Mouse (Mus musculus) CH12F3 (cell line): ENCODE data around the gene Dgki.

Experiments used
- in situ Hi-C: fragments of 300-500 bp; cut with MboI; formaldehyde crosslinking; loops from 2 replicates; pipeline ENCODE4 v1.14.3; 2020; ENCODE audit warnings: low sequenced_read_pairs

The Dgki gene

GRCm38 (mm10) chr6:37069836-37070600 lies 230.0 kb downstream of the Dgki start:
- in situ Hi-C loops: no loop called here

- in situ Hi-C loops: no loop called here
Observed at GRCm38 (mm10) chr6:37068737-37069136, 231.2 kb downstream of the Dgki start.

DNA sequence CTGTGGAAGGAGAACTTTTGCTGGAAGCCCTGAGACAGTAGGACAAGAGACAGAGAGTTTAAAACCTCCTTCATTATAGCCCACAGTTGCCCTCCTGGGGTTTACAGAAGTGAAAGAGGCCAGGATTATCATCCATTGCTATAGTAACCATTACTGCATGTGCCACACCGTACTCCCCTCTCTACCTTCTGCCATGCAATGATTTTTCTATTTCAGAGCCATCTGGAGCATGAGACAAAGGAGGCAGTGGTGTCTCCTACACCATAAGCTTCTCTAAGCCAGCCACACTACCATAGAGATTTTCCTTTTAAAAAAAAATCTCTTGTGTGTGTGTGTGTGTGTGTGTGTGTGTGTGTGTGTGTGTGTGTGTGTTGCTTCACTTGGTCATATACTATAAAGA lies 232.6 kb downstream of the Dgki start:
- in situ Hi-C loops: no loop called here

DNA sequence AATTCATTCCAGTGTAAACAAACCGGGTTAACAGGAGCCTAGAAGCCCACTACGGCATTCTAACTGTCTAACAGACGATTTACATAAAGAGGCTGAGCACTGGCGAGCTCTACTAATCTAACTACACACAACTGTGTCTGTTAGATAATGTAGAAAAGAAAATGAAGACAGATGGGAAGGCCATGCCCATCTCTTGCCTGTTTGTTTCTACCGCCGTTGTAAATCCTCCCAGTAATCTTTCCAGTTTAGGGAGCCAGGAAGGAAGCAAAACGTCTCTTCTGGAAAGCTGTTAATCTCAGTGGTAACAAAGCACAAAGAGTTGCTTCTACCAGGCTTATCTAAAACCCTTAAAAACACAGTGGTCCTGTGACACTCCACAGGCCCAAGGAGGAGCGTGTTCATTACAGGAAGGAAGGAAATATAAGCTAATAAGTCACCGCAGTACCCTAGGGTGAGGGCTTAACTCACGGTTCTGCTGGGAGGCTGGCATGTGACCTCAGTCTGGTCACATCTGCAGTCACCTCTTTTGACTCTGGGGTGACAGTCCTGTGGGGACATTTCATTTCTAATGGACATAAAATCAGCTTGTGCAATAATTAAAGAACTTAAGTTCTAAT lies 235.7 kb downstream of the Dgki start:
- in situ Hi-C loops: no loop called here

DNA sequence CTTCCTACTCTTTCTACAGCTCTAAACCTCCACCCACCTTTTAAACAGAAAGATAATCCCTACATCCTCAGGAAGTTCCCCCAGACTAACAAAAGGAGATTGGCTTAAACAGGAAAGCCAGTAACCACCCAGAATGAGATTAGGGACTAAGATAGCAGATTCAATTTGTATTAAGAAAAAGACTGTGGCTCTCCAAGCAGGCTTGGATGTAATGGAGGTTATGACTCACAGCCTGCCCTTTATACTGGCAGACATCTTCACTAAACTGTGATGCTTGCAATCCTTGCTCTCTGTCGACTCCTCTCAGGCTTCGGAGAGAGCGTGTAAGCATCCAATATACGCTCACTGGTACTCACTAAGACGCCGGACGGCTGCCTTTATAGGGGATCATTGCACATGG lies 236.7 kb downstream of the Dgki start:
- in situ Hi-C loops: no loop called here

- in situ Hi-C loops: no loop called here
Observed at GRCm38 (mm10) chr6:37060114-37060513, 239.9 kb downstream of the Dgki start.

- in situ Hi-C loops: loop anchor here (10.0 kb wide), 1 partner anchor 387 kb away; the partner anchor contains the start of gene Creb3l2
Observed at GRCm38 (mm10) chr6:37057957-37058356, 242.0 kb downstream of the Dgki start.

DNA sequence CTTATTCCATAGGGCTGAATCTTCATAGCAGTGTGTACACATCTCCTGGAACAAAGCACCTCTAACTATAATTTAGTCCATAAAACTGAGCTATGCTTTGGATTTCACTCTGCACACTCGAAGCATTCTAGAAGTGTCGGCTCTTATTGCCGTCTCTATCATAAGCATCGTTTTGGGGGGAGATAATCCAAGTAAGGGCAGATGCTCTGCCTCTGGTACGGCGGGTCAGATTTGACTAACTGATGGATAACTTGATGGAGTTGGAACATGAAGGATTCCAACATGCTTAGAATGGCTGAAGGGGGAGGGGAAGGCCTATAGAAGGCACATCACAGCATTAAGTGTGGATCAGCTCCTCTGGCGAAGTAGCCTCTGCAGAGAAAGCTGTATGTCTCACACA lies 242.4 kb downstream of the Dgki start:
- in situ Hi-C loops: loop anchor here (10.0 kb wide), 1 partner anchor 387 kb away; the partner anchor contains the start of gene Creb3l2

- in situ Hi-C loops: loop anchor here (10.0 kb wide), 1 partner anchor 389 kb away; the partner anchor contains the start of gene Creb3l2
Observed at GRCm38 (mm10) chr6:37055634-37056033, 244.3 kb downstream of the Dgki start.

DNA sequence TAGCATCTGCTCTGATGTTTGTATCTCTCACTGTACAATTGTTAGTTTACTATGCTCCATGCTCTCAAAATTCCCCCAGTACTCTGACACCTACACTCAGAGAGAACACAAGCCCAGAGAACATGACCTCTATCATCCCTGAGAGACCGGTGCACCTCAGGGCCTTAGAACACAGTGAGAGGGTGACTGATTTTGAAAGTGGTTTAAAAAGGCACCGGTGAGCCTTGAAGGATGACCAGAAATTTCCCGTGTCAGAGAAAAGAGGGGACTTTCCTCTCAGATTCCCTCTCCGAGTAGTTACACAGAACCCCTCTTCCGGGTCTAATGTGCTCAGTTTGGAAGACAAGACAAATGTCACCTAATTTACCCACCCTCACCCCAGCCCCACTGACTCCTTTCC lies 244.9 kb downstream of the Dgki start:
- in situ Hi-C loops: loop anchor here (10.0 kb wide), 1 partner anchor 390 kb away; the partner anchor contains the start of gene Creb3l2

- in situ Hi-C loops: loop anchor here (10.0 kb wide), 1 partner anchor 390 kb away; the partner anchor contains the start of gene Creb3l2
Observed at GRCm38 (mm10) chr6:37054435-37055020, 245.5 kb downstream of the Dgki start.

DNA sequence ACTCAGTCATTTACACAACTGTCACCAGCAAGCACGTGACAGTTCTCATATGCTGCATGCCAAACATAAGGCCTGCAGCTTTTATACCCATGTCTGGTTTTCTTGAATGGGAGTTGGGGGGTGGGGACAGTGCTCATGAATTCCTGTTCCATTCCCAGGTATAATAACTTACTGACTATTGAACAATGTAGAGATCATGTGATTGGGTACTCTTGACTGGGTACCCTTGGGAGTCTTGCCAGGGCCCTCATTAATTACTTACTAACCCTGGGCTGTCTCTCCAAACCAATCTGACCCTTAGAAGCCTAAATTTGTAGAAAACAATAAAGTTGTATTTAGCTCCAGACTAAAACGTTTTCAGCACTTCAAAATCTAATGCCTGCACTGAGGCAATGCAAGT lies 246.6 kb downstream of the Dgki start:
- in situ Hi-C loops: loop anchor here (10.0 kb wide), 1 partner anchor 391 kb away; the partner anchor contains the start of gene Creb3l2

- in situ Hi-C loops: loop anchor here (10.0 kb wide), 1 partner anchor 393 kb away; the partner anchor contains the start of gene Creb3l2
Observed at GRCm38 (mm10) chr6:37051652-37052051, 248.3 kb downstream of the Dgki start.

GRCm38 (mm10) chr6:37051150-37051549 lies 248.8 kb downstream of the Dgki start:
- in situ Hi-C loops: loop anchor here (10.0 kb wide), 1 partner anchor 394 kb away; the partner anchor contains the start of gene Creb3l2

- in situ Hi-C loops: no loop called here
Observed at GRCm38 (mm10) chr6:37047611-37048129, 252.3 kb downstream of the Dgki start.

DNA sequence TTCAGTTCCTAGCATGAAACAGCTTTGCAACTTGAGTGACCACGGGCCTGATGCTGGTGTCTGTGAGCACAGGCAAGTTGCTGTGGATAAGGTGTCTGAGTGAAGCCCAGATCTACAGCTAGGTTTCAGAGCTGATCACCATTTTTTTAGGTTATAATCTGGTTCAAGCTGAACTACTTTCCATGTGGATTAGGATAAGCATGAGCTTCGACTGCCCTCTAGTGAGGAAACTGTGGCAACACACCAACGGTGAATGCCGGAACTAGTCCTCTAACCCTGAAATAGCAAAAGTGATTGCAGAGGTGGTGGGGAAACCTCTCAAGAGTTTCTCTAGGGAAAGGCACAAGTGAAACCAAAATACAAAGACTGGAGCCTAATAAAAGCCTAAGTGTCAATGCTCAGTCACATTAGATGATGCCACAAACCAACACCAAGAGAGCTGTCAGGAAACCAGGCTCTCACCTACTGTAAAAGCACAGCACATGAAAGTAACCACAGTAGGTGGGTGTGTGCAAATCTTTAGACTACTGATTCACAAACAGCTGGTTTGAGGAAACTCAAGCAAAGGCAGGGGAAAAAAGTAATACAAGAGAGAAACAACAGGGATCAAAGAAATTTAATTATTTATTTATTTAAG lies 253.7 kb downstream of the Dgki start:
- in situ Hi-C loops: no loop called here

DNA sequence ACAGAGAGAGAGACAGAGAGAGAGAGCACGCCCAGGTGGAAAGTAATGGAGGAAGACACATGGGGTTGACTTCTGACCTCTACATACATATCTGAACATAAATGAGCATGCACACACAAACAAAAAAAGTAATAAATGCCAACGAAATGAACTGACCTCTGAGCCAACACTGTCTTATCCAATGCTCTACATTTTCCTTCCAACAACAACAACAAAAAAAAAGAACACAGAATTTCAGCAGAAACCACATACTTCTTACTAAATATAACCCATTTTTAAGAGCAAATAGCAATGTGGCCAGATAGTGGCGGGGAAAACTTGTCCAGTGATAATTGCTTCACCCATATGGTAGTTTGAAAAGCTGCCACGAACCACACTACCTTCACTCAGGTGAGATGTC lies 255.2 kb downstream of the Dgki start:
- in situ Hi-C loops: no loop called here

DNA sequence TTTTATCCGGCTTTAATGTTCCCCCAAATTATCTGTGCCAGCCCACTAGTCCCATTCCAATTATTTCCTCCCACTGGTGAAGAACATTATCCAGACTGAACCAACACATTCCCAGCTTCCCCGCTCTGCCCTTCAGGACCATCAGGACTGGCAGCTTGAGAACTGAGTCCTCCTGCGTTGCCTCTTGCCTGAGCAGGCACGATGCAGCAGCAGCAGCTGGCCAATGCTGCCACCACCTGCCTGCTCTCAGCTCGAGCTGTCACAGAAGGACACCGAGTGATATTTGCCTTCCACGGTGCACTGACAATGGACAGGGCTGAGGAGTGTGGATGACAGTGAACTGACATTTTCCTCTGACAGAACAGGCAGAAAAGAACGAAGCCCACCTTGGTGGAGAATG lies 261.5 kb downstream of the Dgki start:
- in situ Hi-C loops: no loop called here

GRCm38 (mm10) chr6:37037115-37037908 lies 262.7 kb downstream of the Dgki start:
- in situ Hi-C loops: no loop called here

GRCm38 (mm10) chr6:37035681-37036080 lies 264.3 kb downstream of the Dgki start:
- in situ Hi-C loops: no loop called here
